Mouse (Mus musculus) forebrain, embryonic 14.5 days (tissue): Measurements from ENCODE around the gene Mrpl49. TPM values are rescaled to one million over a fixed set of nuclear protein-coding genes. Genes with fewer than 3 reads are reported as not detected.
"Not testable (repeated sequence)": the region's sequence is repeated elsewhere in the genome, so short reads cannot be mapped to it uniquely, and the experiment has no call there.

Experiments
- ATAC-seq: fragments of 200-750 bp; cut with Nextera tagmentation; 2 replicates; pipeline ENCODE4 v1.8.0; 2017; ENCODE audit warnings: mild to moderate bottlenecking, moderate library complexity
- DNase-seq: peaks from one replicate; pipeline ENCODE4 v3.0.0-alpha.2; 2015; ENCODE audit warnings: low spot score
- H3K27ac ChIP-seq: fragments of 300-500 bp; sonication (generic); 2 replicates; pipeline ENCODE4 v1.5.1; 2014; ENCODE audit warnings: low read depth, mild to moderate bottlenecking, control low read depth, low read length, moderate library complexity
- H3K27me3 ChIP-seq: fragments of 300-500 bp; sonication (generic); replicated peaks from 2 replicates; pipeline ENCODE4 v1.6.1; 2014; ENCODE audit warnings: low read length, control low read depth, mixed read lengths; ENCODE audit not compliant: control insufficient read depth, insufficient read depth
- H3K36me3 ChIP-seq: fragments of 300-500 bp; sonication (generic); 2 replicates; pipeline ENCODE4 v1.6.1; 2014; ENCODE audit warnings: low read length, control low read depth; ENCODE audit not compliant: control insufficient read depth, insufficient read depth
- H3K4me1 ChIP-seq: fragments of 300-500 bp; sonication (generic); 2 replicates; pipeline ENCODE4 v1.6.1; 2014; ENCODE audit warnings: antibody characterized with exemption, low read length, control low read depth; ENCODE audit not compliant: control insufficient read depth, insufficient read depth
- H3K4me2 ChIP-seq: fragments of 300-500 bp; sonication (generic); 2 replicates; pipeline ENCODE4 v1.6.1; 2014; ENCODE audit warnings: mild to moderate bottlenecking, control low read depth, low read length
- H3K4me3 ChIP-seq: fragments of 300-500 bp; sonication (generic); 2 replicates; pipeline ENCODE4 v1.5.1; 2014; ENCODE audit warnings: low read depth, low read length, control low read depth
- H3K9ac ChIP-seq: fragments of 300-500 bp; sonication (generic); 2 replicates; pipeline ENCODE4 v1.6.1; 2014; ENCODE audit warnings: mild to moderate bottlenecking, low read length, control low read depth, moderate library complexity
- H3K9me3 ChIP-seq: fragments of 300-500 bp; sonication (generic); replicated peaks from 2 replicates; pipeline ENCODE4 v1.6.1; 2016; ENCODE audit warnings: low read length, control low read depth, mixed read lengths; ENCODE audit not compliant: control insufficient read depth
- WGBS: fragments of 180-500 bp; shearing (Covaris S2); extraction: QIAGEN DNeasy Blood & Tissue Kit; methylation state at CpG from one replicate; pipeline ENCODE4 v1.1.7; 2014; 5-methylcytosine and 5-hydroxymethylcytosine counted together
- polyA plus RNA-seq: library from polyadenylated mRNA; unstranded; fragments of >200 nt; fragmentation: Nextera tagmentation; extraction: Ambion mirVana; gene quantifications from 2 replicates; pipeline ENCODE4 v1.2.1, GENCODE M21; 2014

The Mrpl49 gene
- polyA plus RNA-seq, 1 experiment from 2014 or later = 85.5 TPM

GRCm38 (mm10) chr19:6046294-6047153 is 11.1 kb downstream of the Mrpl49 start, which contains the start of gene Syvn1:
Gene Syvn1 (plus strand): TSS chr19:6046576.
- H3K27ac ChIP-seq = peak within 1 kb of the TSS; percentile 99
- no peaks in the 10 kb centered on the region for H3K27me3 ChIP-seq
- H3K9ac ChIP-seq = peak within 1 kb of the TSS; percentile 84
- peaks cover 35% of the 10 kb centered on the region for H3K36me3 ChIP-seq
- H3K9me3 ChIP-seq = no peaks in the 10 kb centered on the region
- H3K4me1 ChIP-seq = peaks cover 15% of the 10 kb centered on the region
- DNase-seq = peak; percentile 98
- WGBS = under 1% methylated on average over 65 of the region's 65 CpGs
- H3K4me3 ChIP-seq = peak within 1 kb of the TSS; percentile 96
- ATAC-seq = peak; percentile 94
- peak within 1 kb of the TSS; percentile 90 for H3K4me2 ChIP-seq

- H3K4me2 ChIP-seq = peak overlapping the region; percentile 90
- WGBS = 23% methylated on average over 20 of the region's 20 CpGs
- H3K27me3 ChIP-seq = no peaks in the 10 kb centered on the region
- H3K27ac ChIP-seq = peak overlapping the region; percentile 99
- peak overlapping the region; percentile 96 for H3K4me3 ChIP-seq
- H3K9me3 ChIP-seq = no peaks in the 10 kb centered on the region
- H3K9ac ChIP-seq = peak overlapping the region; percentile 84
- H3K4me1 ChIP-seq = peaks cover 15% of the 10 kb centered on the region
- ATAC-seq (peak; percentile 35), DNase-seq (peak; percentile 75)
- H3K36me3 ChIP-seq = peaks cover 26% of the 10 kb centered on the region
These were observed 12.0 kb downstream of the Mrpl49 start for GRCm38 (mm10) chr19:6045366-6046293.

- H3K4me3 ChIP-seq, H3K9me3 ChIP-seq, H3K9ac ChIP-seq, H3K27me3 ChIP-seq, H3K4me2 ChIP-seq, ATAC-seq, H3K27ac ChIP-seq: not testable (repeated sequence)
- peaks cover 15% of the 10 kb centered on the region for H3K4me1 ChIP-seq
- H3K36me3 ChIP-seq = peaks cover 11% of the 10 kb centered on the region
- 72% methylated on average over 4 of the region's 4 CpGs for WGBS
- DNase-seq = peak; percentile 71
These were observed 13.5 kb downstream of the Mrpl49 start for GRCm38 (mm10) chr19:6044102-6044501.

GRCm38 (mm10) chr19:6042293-6042692 is 15.3 kb downstream of the Mrpl49 start:
- 84% methylated on average over 9 of the region's 9 CpGs for WGBS
- no peaks in the 10 kb centered on the region for H3K9me3 ChIP-seq
- no peak overlapping the region for H3K9ac ChIP-seq
- H3K27me3 ChIP-seq = no peaks in the 10 kb centered on the region
- H3K4me3 ChIP-seq = no peak overlapping the region
- H3K4me1 ChIP-seq = peaks cover 7% of the 10 kb centered on the region
- no peak for DNase-seq
- no peak overlapping the region for H3K4me2 ChIP-seq
- H3K36me3 ChIP-seq = no peaks in the 10 kb centered on the region
- ATAC-seq = no peak
- no peak overlapping the region for H3K27ac ChIP-seq

GRCm38 (mm10) chr19:6040002-6040401 is 17.6 kb downstream of the Mrpl49 start:
- Histone ChIP-seq H3K4me1 (no peaks in the 10 kb centered on the region), H3K9ac (no peak overlapping the region), H3K9me3 (no peaks in the 10 kb centered on the region), H3K4me3 (no peak overlapping the region), H3K27ac (no peak overlapping the region), H3K36me3 (no peaks in the 10 kb centered on the region), H3K4me2 (no peak overlapping the region), H3K27me3 (no peaks in the 10 kb centered on the region)
- DNase-seq (no peak), ATAC-seq (no peak)

GRCm38 (mm10) chr19:6038326-6038725 is 19.3 kb downstream of the Mrpl49 start:
- H3K9ac ChIP-seq = no peak overlapping the region
- 81% methylated on average over 7 of the region's 7 CpGs for WGBS
- no peaks in the 10 kb centered on the region for H3K9me3 ChIP-seq
- H3K4me2 ChIP-seq = no peak overlapping the region
- H3K4me1 ChIP-seq = no peaks in the 10 kb centered on the region
- no peaks in the 10 kb centered on the region for H3K36me3 ChIP-seq
- H3K27ac ChIP-seq = no peak overlapping the region
- H3K27me3 ChIP-seq = no peaks in the 10 kb centered on the region
- no peak for ATAC-seq
- H3K4me3 ChIP-seq = no peak overlapping the region
- DNase-seq = no peak

- H3K4me3 ChIP-seq = no peak overlapping the region
- no peaks in the 10 kb centered on the region for H3K9me3 ChIP-seq
- no peaks in the 10 kb centered on the region for H3K36me3 ChIP-seq
- no peaks in the 10 kb centered on the region for H3K27me3 ChIP-seq
- ATAC-seq (no peak), DNase-seq (no peak)
- no peak overlapping the region for H3K9ac ChIP-seq
- no peaks in the 10 kb centered on the region for H3K4me1 ChIP-seq
- H3K27ac ChIP-seq = no peak overlapping the region
- H3K4me2 ChIP-seq = no peak overlapping the region
These were observed 19.9 kb downstream of the Mrpl49 start for GRCm38 (mm10) chr19:6037695-6038094.

- no peak overlapping the region for H3K4me3 ChIP-seq
- 81% methylated on average over 9 of the region's 9 CpGs for WGBS
- DNase-seq = no peak
- no peaks in the 10 kb centered on the region for H3K36me3 ChIP-seq
- H3K27me3 ChIP-seq = no peaks in the 10 kb centered on the region
- no peak overlapping the region for H3K4me2 ChIP-seq
- no peak overlapping the region for H3K9ac ChIP-seq
- H3K9me3 ChIP-seq = no peaks in the 10 kb centered on the region
- H3K4me1 ChIP-seq = no peaks in the 10 kb centered on the region
- no peak for ATAC-seq
- H3K27ac ChIP-seq = no peak overlapping the region
These were observed 21.5 kb downstream of the Mrpl49 start for GRCm38 (mm10) chr19:6035966-6036585.
